Mouse (Mus musculus): ENCODE results near the gene Ift43.

Ift43 gene

GRCm38 (mm10) chr12:86129005-86129404 is 46.7 kb downstream of the Ift43 start:
- no peak for DNase-seq (ENCODE audit: low spot score in 2 of 2)

- no peak for DNase-seq (ENCODE audit: low spot score in 2 of 2)
These were observed 47.4 kb downstream of the Ift43 start for GRCm38 (mm10) chr12:86129696-86130095.

GRCm38 (mm10) chr12:86132799-86133198 is 50.5 kb downstream of the Ift43 start:
- DNase-seq (ENCODE audit: low spot score in 2 of 2), result no peak

GRCm38 (mm10) chr12:86135691-86136090 is 53.4 kb downstream of the Ift43 start:
- no peak for DNase-seq (ENCODE audit: low spot score in 2 of 2)

- no peak for DNase-seq (ENCODE audit: low spot score in 2 of 2)
These were observed 56.4 kb downstream of the Ift43 start for GRCm38 (mm10) chr12:86138696-86139095.

GRCm38 (mm10) chr12:86142389-86142788 is 60.0 kb downstream of the Ift43 start:
- DNase-seq (ENCODE audit: low spot score in 2 of 2), result no peak

- no peak for DNase-seq (ENCODE audit: low spot score in 2 of 2)
These were observed 63.9 kb downstream of the Ift43 start for GRCm38 (mm10) chr12:86146246-86146645.

GRCm38 (mm10) chr12:86148271-86148670 is 65.9 kb downstream of the Ift43 start:
- DNase-seq (ENCODE audit: low spot score in 2 of 2), result no peak

- DNase-seq (ENCODE audit: low spot score in 2 of 2), result no peak
These were observed 66.7 kb downstream of the Ift43 start for GRCm38 (mm10) chr12:86149087-86149486.

- DNase-seq (ENCODE audit: low spot score in 2 of 2), result no peak
These were observed 69.6 kb downstream of the Ift43 start for GRCm38 (mm10) chr12:86151941-86152340.

GRCm38 (mm10) chr12:86153213-86153957 is 71.0 kb downstream of the Ift43 start:
- DNase-seq (ENCODE audit: low spot score in 2 of 2), result no peak

- no peak for DNase-seq (ENCODE audit: low spot score in 2 of 2)
These were observed 72.8 kb downstream of the Ift43 start for GRCm38 (mm10) chr12:86155176-86155575.

GRCm38 (mm10) chr12:86157166-86157565 is 74.8 kb downstream of the Ift43 start:
- no peak for DNase-seq (ENCODE audit: low spot score in 2 of 2)

GRCm38 (mm10) chr12:86157894-86158444 is 75.6 kb downstream of the Ift43 start:
- no peak for DNase-seq (ENCODE audit: low spot score in 2 of 2)

GRCm38 (mm10) chr12:86158689-86159483 is 76.5 kb downstream of the Ift43 start:
- DNase-seq (ENCODE audit: low spot score in 2 of 2), result no peak

- no peak for DNase-seq (ENCODE audit: low spot score in 2 of 2)
These were observed 79.1 kb downstream of the Ift43 start for GRCm38 (mm10) chr12:86161436-86161835.

GRCm38 (mm10) chr12:86161942-86162341 is 79.6 kb downstream of the Ift43 start:
- DNase-seq (ENCODE audit: low spot score in 2 of 2), result no peak

GRCm38 (mm10) chr12:86162890-86163816 is 80.8 kb downstream of the Ift43 start:
- peak in 1 of 2 experiments; percentile 36 for DNase-seq (ENCODE audit: low spot score in 2 of 2)

GRCm38 (mm10) chr12:86166244-86166643 is 83.9 kb downstream of the Ift43 start:
- DNase-seq (ENCODE audit: low spot score in 2 of 2), result no peak

GRCm38 (mm10) chr12:86167075-86167474 is 84.7 kb downstream of the Ift43 start:
- peak; percentile 66 to 74 for DNase-seq (ENCODE audit: low spot score in 2 of 2)

GRCm38 (mm10) chr12:86168712-86169111 is 86.4 kb downstream of the Ift43 start:
- no peak for DNase-seq (ENCODE audit: low spot score in 2 of 2)

- no peak for DNase-seq (ENCODE audit: low spot score in 2 of 2)
These were observed 86.9 kb downstream of the Ift43 start for GRCm38 (mm10) chr12:86169195-86169594.

All from urinary bladder, postnatal 4 days (tissue).